Mouse (Mus musculus): ENCODE results near the gene Slc38a3.

Gene Slc38a3

DNA sequence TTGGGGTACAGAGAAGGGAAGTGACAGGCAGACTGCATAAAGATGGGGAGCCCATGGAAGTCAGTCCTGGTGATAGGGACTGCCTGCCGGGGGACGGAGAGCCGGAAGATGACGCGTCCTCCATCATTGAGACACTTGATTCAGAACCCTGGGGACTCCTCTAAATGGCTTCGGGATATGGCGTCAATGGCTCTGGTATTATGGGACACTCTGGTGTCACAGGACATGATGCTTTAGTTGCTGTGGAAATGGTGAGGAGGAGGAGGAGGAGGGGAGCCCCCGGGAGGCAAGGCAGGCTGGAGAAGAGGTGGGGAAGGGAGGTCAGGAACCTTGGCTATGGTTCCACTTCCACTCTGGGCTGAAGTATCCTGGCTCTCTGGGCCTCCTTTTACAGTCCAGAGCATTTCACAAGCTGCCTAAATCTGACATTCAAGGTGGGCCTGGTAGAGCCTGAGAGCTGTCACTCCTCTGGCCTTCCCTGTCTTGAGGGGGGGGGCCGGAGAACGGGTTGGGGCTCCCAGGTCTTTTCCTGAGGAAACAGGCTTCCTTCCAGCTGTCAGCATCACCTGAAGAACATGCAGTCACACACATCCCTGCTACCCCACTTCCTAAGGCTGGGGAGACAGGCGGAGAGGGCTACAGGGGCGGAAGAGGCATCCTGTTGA is 26.2 kb upstream of the Slc38a3 start:
- no peak for DNase-seq

DNA sequence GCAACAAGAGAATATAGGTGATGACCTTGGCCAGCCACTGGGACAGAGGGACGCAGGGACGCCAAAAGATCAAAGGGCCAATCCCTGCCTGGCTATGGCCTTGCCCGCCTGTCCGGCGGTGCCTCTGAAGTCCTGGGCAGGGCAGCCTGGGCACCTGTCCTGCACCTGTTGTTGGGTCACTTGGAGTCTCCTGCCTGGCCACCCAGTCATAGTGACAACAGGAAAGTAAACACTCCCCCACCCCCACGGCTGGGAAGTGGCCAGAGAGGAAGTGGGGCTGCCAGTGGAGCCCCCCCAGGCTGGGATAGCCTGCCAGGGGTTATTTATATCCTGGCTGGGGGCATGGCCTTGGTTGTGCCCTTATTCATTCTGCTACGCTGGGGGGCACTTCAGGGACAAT is 25.3 kb upstream of the Slc38a3 start:
- DNase-seq = peak; percentile 66 to 75

GRCm38 (mm10) chr9:107693433-107693987 is 24.2 kb upstream of the Slc38a3 start:
- no peak for DNase-seq

- DNase-seq = no peak
Observed at GRCm38 (mm10) chr9:107692785-107693184, 23.5 kb upstream of the Slc38a3 start.

GRCm38 (mm10) chr9:107690391-107690790 is 21.1 kb upstream of the Slc38a3 start:
- DNase-seq = no peak

GRCm38 (mm10) chr9:107688939-107689338 is 19.6 kb upstream of the Slc38a3 start:
- DNase-seq = no peak

DNA sequence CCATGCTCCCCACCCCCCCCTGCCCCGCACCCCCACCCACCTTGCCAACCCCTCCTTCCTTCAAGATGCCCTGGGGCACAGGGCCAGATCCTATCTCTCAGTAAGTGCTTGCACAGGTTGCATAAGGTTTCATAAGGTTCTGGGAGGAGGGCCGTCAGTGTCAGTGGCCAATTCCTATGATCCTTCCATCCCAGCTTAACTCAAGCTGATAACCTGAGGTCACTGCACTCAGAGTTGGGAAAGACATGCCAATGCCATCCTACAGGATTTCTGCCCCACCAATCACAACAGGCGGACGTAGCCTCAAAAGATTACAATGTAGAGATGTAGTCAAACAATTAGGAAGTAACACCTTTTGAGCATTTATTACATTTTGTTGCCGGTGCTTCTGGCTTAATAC is 19.1 kb upstream of the Slc38a3 start:
- no peak for DNase-seq

- DNase-seq = peak; percentile 64 to 74
Observed at GRCm38 (mm10) chr9:107685231-107685981, 16.1 kb upstream of the Slc38a3 start.

DNA sequence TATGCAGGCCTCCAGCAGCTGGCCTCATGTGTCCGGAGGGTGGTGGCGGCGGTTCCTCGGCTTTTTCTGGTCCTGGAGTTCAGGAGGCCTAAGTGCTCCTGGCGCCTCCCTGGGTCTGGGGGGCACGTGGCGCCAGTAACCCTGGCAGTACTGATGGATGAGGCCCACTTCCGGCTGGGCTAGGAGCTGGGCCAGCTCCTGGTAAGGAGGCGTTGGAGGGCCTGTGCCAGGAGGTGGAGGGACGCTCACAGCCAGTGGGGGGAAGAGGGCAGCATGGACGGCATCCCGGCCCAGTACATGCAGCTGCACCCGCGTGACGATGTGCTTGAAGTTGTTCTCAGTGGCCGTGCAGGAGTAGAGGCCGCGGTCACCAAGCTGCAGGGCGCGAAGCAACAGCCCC is 13.1 kb upstream of the Slc38a3 start:
- peak in 1 of 2 experiments; percentile 50 for DNase-seq

GRCm38 (mm10) chr9:107679501-107679900 is 10.2 kb upstream of the Slc38a3 start, which contains the start of gene Gnat1:
Gene Gnat1 (minus strand): TSS chr9:107679712.
- DNase-seq = no peak

DNA sequence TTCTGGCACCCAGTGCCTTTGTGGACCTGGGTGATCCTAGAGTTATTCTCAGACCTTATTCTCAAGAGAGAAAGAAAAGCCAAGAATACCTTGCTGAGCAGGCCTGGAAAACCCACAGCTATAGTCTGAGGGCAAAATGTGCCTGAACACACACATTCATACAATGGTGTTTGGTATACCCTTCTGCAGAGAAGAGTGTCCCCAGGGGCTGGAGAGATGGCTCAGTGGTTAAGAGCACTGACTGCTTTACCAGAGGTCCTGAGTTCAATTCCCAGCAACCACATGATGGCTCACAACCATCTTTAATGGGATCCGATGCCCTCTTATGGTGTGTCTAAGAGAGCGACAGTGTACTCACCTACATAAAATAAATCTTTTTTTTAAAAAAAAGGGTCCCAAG is 9.5 kb upstream of the Slc38a3 start:
- DNase-seq = no peak

DNA sequence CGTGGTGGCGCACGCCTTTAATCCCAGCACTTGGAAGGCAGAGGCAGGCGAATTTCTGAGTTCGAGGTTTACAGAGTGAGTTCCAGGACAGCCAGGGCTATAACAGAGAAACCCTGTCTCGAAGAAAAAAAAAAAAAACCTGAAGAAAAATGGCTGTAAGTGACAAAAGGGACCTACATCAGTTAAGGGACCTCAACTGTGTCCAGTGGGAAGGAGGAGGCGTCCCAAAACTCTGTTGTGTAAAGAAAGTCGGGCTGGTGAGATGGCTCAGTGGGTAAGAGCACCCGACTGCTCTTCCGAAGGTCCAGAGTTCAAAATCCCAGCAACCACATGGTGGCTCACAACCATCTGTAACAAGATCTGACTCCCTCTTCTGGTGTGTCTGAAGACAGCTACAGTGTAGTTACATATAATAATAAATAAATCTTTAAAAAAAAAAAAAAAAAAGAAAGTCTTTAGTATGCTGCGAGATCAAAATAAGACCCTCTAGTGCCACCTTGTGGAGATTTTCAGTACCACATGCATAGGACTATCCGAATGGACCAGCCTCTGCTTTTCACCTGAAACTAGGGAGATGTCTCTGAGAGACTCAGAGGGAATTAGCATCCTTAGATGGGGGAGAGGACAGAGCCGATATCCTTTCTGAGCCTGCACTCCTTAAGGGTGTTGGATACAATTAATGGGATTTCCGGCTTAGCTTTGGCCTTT is 8.6 kb upstream of the Slc38a3 start:
- peak; percentile 53 to 80 for DNase-seq

GRCm38 (mm10) chr9:107677091-107677784 is 7.9 kb upstream of the Slc38a3 start:
- peak; percentile 35 to 52 for DNase-seq

GRCm38 (mm10) chr9:107676302-107676701 is 7.0 kb upstream of the Slc38a3 start:
- DNase-seq = peak in 1 of 2 experiments; percentile 64

- DNase-seq = peak; percentile 53 to 72
Observed at GRCm38 (mm10) chr9:107675671-107676301, 6.5 kb upstream of the Slc38a3 start.

- DNase-seq = no peak
Observed at GRCm38 (mm10) chr9:107674609-107675429, 5.5 kb upstream of the Slc38a3 start.

GRCm38 (mm10) chr9:107670259-107670658 is 929 bp upstream of the Slc38a3 start:
- DNase-seq = no peak

GRCm38 (mm10) chr9:107668916-107669315 is 414 bp downstream of the Slc38a3 start:
- no peak for DNase-seq

DNA sequence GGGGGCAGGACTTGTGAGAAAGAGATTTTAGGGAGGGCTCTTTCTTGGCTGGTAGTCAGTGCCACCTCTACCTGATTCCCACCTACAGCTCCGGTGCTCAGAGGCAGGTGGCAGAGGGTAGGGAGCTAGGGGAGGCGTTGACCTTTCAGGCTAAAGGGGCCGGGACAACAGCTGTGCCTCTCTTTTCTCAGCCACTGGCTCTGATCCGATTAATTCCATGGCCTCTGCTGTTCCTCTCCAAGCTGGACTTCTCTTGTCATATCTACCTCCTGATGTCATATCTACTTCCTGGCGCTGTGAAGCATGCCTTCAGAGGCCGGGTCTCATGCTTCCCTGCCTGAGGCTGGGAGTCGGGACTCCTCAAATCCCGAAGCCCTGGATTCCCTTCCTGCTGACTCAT is 1.3 kb downstream of the Slc38a3 start:
- no peak for DNase-seq

DNA sequence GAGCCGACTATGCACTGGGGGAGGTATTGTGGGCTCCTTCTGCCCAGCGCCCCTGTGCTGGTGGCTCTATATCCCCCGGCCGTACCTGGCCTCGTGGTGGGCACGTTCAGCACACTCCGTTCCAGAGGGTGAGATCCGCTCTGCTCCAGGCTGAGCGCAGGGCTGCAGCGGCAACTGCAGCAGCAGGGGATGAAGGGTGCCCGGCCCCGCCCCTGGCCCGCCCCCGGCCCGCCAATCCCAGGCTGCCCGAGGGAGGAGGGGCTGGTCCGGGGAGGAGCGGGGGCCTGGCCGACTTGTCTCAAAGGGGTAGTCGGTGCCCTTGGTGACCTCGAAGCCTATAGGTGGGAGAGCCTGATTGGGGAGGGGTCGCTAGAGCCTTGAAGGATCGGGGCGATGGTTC is 2.1 kb downstream of the Slc38a3 start:
- DNase-seq = peak in 1 of 2 experiments; percentile 29

GRCm38 (mm10) chr9:107666751-107667205 is 2.6 kb downstream of the Slc38a3 start:
- no peak for DNase-seq
